Comparison of ENCODE assay signal across 9 mouse cellular contexts in the genomic region with DNA sequence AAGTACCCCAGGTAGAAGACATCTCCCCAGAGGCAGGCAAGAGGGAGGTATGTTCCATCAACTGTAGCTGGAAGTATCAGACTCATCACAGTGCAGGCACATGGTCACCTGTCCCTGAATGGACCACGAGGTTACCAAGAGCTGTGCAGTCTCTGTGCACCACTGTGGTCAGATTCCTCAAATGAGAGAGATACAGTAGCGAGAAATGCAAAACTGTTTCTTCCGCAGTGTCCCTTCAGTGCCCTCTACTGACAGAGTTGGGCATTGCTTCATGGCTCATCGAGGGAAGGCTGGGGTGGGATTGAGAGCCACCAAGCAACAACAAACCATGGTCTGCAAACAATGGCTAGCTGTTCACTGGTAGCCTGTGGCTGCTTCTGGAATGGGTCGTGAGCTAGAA.
A peak's percentile ranks its signal among the peaks of the same experiment; 100 is the strongest.
DNase-seq lines count a peak whose midpoint lies in the region; ATAC-seq and TF ChIP-seq lines count a peak whose summit lies in the region.
"Had no signal": no experiment of that assay in that cellular context is flagged by ENCODE, and none has a peak within 500 bp of the region (broad histone marks: within the 10 kb centered on the region; RNA-seq: fewer than 3 reads in every experiment).

No protein-coding gene starts in this region.

- no peak for ATAC-seq in lung, postnatal 0 days

- TF ChIP-seq CTCF in lung, postnatal 0 days (IDR thresholded peaks at IDR 0.05), result peak; percentile 96

- no peak overlapping the region for H3K9ac ChIP-seq in lung, postnatal 0 days (replicated peaks; ENCODE audit: low read depth)
- H3K9ac ChIP-seq: stomach, embryonic 15.5 days had no signal

- TF ChIP-seq EP300 in lung, postnatal 0 days (IDR thresholded peaks at IDR 0.05), result no peak

- H3K27me3 ChIP-seq in lung, postnatal 0 days (replicated peaks; ENCODE audit: insufficient read depth, low read length), result no peaks in the 10 kb centered on the region
- H3K27me3 ChIP-seq: stomach, embryonic 15.5 days had no signal

- H3K36me3 ChIP-seq in lung, postnatal 0 days (ENCODE audit: insufficient read depth, low read length), result no peaks in the 10 kb centered on the region
- H3K36me3 ChIP-seq: stomach, embryonic 15.5 days had no signal

- no peak overlapping the region for H3K4me2 ChIP-seq in lung, postnatal 0 days (replicated peaks; ENCODE audit: low read depth, low read length)
- H3K4me2 ChIP-seq: stomach, embryonic 15.5 days had no signal

- WGBS in lung, postnatal 0 days, result 8% methylated on average over 5 of the region's 5 CpGs

- DNase-seq in adrenal gland, adult (ENCODE audit: inconsistent age in 2 of 2, low spot score in 1 of 2), result peak; percentile 30 to 86
- DNase-seq in adrenal gland, adult 8-10 months, result no peak
- DNase-seq in Muller cell, postnatal 12 days (ENCODE audit: inconsistent ontology term), result peak; percentile 47
- DNase-seq in cerebellum, postnatal 10 days, result peak; percentile 91 to 93
- DNase-seq in frontal cortex, postnatal 25 days (ENCODE audit: low spot score in 2 of 2), result peak; percentile 70 to 78
- peak; percentile 55 to 81 for DNase-seq in layer of hippocampus, adult 18-20 months (ENCODE audit: low spot score in 2 of 2)
- DNase-seq in lung, postnatal 0 days (ENCODE audit: low spot score), result peak; percentile 57
- DNase-seq in right cerebral cortex, postnatal 36 days (ENCODE audit: low spot score in 2 of 2), result peak; percentile 34 to 49

- H3K4me3 ChIP-seq in lung, postnatal 0 days (ENCODE audit: low read depth, low read length), result no peak overlapping the region
- H3K4me3 ChIP-seq: stomach, embryonic 15.5 days had no signal

- no peak overlapping the region for H3K27ac ChIP-seq in lung, postnatal 0 days (ENCODE audit: low read length)
- H3K27ac ChIP-seq: stomach, embryonic 15.5 days had no signal

- H3K4me1 ChIP-seq in lung, postnatal 0 days (ENCODE audit: insufficient read depth, low read depth, low read length), result no peaks in the 10 kb centered on the region
- H3K4me1 ChIP-seq: stomach, embryonic 15.5 days had no signal

- H3K9me3 ChIP-seq in lung, postnatal 0 days (ENCODE audit: low read length), result no peaks in the 10 kb centered on the region
- H3K9me3 ChIP-seq: stomach, embryonic 15.5 days had no signal
